Mouse (Mus musculus) spleen, postnatal 4 days (tissue): ENCODE data around the gene Gm21969.

Experiments used
- DNase-seq, 2 experiments: peaks; one replicate each; pipeline ENCODE4 v3.0.0; 2022; ENCODE audit warnings: low spot score in 2 of 2

Gene Gm21969

GRCm38 (mm10) chr4:139617001-139617364 is 14.0 kb downstream of the Gm21969 start:
- DNase-seq: no peak

GRCm38 (mm10) chr4:139619765-139620164 is 16.8 kb downstream of the Gm21969 start:
- DNase-seq: no peak

DNA sequence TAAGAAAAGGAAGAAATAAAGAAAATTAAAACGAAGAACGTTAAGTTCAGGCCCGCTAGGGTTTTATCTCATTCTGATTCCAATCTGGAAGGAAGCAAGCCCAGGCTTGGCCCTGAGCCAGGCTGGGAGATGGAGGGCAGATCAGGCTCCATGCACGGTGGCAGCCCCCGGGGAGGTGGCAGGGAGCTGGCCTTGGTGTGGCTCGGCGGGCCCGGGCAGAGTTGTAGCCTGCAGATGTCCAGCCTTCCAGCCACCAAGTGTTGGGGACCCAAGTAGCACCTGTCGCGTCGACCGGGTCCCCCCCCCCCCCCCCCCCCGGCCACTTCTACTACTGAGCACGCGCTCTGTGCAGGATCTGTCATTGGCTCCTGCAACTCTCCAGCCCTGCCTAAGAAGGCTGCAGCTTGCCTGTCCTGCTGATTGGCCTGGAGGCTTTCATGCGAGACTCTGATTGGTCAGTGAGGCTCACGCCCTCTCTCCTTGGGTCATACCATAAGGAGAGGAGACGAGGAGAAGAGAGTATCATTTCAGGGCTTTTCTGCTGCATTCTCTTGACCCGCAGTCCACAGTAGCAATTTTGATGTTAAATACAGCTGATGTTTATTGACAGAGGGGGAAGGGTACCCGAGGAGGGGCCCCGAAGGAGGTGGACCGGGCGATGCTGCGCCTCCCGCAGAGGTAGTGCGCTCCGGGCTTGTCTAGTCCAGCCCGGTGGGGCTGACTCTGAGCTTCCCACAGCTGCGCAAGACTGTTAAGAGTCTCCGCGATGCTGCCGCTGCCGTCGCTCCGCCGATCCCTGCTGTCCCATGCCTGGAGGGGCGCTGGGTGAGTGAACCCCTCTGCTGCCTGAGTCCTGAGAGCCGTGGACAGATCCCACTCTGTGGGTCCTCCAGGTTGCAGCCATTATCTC is 19.6 kb downstream of the Gm21969 start, which contains the start of gene Aldh4a1:
Gene Aldh4a1, plus strand, starts transcription at position 494 of the 910 bp plus-strand sequence.
- DNase-seq: peak; percentile 84 to 90

DNA sequence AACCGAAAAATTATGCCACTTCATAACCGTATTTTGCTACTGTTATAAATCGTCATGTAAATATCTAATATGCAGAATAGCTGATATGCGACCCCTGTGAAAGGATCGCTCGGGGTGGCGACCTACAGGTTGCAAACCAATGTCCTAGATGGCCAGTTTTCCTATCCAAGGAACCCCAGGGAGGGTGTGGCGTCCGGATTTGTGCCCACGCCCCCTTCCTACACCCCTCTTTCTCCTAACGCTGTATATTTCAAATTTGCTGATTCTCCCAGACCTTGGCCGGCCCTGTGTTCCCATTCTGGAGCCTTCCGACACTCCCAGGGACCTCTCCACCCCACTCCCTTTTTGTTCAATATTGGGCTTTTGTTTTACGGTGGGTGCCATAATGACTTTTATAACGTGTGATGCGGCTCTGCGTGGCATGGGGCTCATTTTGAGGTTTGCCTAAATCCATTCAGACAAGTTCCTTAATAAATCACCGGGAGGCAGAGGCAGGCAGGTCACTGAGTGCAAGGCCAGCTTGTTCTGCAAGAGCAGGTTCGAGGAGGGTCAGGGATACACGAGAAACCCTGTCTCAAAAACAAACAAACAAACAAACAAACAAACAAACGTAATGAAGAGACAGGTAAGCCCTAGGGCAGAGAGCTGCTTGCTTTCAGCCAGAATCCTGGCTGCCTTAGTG is 20.6 kb downstream of the Gm21969 start:
- no peak for DNase-seq

GRCm38 (mm10) chr4:139624116-139624489 is 21.1 kb downstream of the Gm21969 start:
- DNase-seq: no peak

- no peak for DNase-seq
These were observed 21.7 kb downstream of the Gm21969 start for GRCm38 (mm10) chr4:139624706-139625105.

GRCm38 (mm10) chr4:139627361-139627760 is 24.4 kb downstream of the Gm21969 start:
- DNase-seq: no peak

- no peak for DNase-seq
These were observed 27.2 kb downstream of the Gm21969 start for GRCm38 (mm10) chr4:139630171-139630570.

GRCm38 (mm10) chr4:139631141-139631540 is 28.2 kb downstream of the Gm21969 start:
- no peak for DNase-seq

DNA sequence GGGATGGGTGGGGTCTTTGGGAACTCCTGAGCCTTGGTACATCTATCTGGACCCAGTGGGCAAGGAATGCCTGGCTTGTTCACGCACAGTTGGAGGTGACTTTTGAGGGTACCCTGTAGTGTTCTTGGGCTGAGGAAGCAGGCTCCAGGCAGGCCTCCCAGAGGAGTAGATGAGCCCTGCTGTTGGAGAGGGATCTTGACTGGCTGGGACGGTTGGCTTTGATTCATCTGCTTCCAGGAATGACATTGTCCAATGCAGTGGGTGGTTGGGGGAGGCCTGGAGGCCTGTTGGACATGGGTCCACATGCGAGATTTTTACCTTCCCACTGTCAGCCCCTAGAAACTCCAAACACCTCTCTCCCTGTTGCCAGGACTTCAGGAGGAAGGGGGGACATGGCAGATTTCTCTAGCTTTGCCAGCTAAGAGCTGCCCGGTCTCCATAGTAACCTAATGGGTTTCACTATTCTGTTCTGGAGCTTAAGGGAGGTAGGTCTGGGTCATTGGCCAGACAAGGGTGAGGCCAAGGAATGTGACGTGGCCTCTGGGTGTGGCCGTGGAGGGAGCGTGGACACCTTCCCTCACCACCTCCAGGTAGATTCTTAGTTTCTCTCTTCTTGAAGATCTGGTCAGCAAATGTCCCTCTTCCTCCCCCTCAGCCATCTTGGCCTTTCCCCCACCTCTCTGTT is 28.7 kb downstream of the Gm21969 start:
- DNase-seq: no peak

DNA sequence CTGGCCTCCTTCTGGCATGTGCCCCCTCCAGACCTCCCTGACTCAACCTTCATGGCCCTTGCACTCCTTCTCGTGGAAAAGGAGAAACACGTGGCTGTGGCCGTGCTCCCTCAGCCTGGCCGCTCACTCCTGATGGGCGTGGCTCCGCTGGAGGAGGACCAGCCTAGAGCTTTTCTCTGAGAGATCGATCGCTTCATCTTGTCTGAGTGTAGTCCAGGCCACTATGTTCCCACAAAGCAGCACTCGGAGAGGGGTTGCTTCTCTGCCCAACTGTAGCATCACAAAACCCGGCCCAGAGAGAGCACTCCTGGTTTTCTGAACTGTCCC is 29.2 kb downstream of the Gm21969 start:
- no peak for DNase-seq

- DNase-seq: peak; percentile 54 to 88
These were observed 33.4 kb downstream of the Gm21969 start for GRCm38 (mm10) chr4:139636373-139636772.

DNA sequence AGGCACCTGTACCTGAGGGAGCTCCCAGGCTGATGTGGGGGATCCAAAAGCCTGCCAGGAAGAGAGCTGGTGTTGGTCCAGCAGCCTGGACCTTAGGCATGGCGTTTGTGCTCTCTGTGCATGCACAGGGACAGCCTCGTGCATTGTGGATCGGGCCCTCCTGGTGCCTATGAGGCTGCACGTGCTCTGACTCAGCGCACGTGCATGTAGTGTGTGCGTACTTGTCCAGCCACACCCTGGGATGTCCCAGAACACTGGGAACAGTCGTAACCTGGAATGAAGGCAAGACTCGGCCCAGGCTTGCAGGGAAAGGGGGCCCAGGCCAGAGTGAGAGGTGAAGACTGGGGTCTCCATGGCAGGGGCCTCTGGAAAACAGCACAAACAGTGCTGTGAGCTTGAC is 34.9 kb downstream of the Gm21969 start:
- no peak for DNase-seq

- DNase-seq: no peak
These were observed 35.4 kb downstream of the Gm21969 start for GRCm38 (mm10) chr4:139638356-139638755.

DNA sequence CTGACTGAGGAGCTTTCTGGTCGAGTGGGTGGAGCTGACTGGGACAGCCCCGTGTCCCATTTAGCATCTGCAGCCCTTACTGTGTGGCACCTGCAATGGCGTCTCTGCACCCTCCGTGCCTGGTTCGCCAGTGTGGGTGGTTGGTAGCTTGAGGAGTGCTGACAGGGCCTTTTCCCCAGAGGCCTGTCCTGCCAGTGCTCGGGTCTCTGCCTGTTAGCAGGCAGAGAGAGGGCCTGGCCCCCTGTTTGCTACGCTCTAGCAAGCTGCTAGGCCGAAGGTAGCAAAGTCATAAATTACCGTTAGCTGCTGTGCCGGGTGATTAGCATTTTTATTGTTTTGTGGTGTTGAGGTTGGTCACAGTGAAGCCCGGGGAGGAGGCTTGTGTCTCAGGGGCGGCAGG is 36.8 kb downstream of the Gm21969 start:
- no peak for DNase-seq

DNA sequence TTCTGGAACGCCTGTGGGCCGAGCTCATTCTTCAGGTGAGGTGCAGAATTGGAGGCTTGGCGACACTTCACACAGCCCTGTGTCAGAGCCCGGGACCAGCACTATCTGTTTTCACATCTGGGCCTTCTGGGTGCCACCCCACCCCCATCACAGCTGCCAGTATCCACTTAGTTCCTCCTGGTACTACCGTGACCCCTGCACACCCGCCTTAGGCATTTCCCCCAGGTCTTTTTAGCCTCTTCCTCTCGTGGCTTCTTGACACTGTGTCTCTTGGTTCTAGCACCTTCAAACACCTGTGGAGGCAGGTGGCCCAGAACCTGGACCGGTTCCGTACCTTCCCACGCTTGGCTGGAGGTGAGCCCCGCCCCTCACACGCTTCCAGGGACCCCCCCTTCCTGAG is 37.3 kb downstream of the Gm21969 start:
- no peak for DNase-seq

GRCm38 (mm10) chr4:139640775-139641174 is 37.8 kb downstream of the Gm21969 start:
- DNase-seq: no peak

GRCm38 (mm10) chr4:139641829-139642425 is 38.9 kb downstream of the Gm21969 start:
- DNase-seq: no peak

DNA sequence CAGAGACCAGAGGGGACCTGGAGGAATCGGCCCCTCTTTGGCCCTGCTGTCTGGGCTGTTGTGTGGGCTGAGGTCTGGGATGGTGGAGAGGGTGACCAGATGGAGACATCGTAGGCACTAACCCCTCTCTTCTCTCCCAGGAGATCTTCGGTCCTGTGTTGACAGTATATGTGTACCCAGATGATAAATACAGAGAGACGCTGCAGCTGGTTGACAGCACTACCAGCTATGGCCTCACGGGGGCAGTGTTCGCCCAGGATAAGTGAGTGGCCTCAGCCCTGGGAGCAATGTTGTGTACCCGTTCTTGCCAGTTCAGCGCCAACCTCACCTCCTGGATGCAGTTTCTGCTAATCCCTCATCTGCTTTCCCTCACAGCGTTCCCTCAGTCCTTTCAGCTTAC is 41.0 kb downstream of the Gm21969 start:
- DNase-seq: peak; percentile 75 to 91

DNA sequence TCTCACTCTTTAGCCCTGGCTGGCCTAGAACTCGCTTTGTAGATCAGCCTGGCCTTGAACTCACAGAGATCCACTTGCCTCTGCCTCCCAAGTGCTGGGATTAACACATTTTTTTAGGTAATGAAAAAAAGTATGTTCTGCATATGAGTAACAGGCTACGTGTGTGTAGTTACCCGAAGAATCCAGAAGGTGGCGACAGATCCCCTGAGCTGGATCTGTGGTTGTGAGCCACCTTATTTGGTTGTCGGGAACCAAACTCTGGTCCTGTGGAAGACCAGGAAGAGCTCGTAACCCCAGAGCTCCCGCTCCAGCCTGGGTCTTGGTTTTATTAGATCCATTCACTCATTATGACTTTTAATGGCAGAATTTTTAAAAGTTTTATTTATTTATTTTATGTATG is 43.9 kb downstream of the Gm21969 start:
- DNase-seq: no peak

DNA sequence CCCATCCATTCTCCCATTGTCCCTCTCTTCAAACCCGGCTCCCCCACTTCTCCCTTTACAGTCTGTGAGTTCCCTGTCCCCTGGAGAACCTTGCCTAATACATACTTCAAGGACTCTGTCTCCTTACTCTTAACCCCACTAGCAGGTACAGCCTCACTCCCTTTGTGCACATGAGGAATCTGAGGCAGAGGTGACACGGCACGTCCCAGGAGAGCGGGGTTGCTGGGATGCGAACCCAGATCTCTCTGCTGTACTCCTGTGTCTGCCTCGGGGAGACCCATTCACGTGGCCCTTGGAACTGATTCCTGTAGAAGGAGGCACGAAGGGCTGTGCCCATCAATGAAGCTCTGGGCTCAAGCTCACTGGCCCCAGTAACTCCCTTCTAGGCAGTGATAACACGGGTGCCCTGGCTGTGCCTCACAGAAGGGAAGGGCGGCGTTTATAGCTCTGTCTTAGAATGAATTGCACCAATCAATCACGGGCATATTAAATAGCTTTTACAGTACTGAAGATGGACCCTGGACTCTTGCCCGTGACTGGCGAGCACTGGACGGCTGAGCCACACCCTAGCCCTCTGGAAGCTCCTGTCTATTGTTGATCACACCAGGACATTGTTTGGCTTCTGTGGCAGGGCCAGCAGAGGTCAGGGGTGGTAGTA is 47.2 kb downstream of the Gm21969 start:
- no peak for DNase-seq

DNA sequence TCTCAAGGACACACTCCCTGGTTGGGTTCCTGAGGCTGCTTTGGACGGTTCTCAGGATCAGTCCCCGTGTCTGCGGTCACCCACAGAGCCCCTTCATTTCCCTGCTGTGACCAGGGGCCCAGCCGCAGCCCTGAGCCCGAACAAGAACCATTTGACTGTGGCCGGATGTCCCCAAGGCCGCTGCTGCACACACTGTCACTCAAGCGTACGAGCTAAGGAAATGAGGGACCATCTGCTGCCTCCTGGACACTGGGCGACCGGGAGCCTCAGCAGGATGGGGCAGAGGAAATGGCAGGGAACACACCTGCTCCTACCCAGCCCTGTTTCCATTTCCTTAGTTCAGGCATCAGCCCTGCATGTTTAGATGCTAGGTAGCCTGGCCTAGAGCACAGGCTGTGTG is 47.9 kb downstream of the Gm21969 start:
- no peak for DNase-seq
